Mouse (Mus musculus) brain, embryonic 14.5 days (tissue): Measurements from ENCODE around the gene Dusp9.

Experiments
- CTCF ChIP-seq: fragments of 200-500 bp; IDR thresholded peaks from 2 replicates; pipeline ENCODE4 v1.5.1; 2012; ENCODE audit warnings: inconsistent platforms, mild to moderate bottlenecking, moderate library complexity, borderline replicate concordance; ENCODE audit not compliant: insufficient read depth, insufficient read length; ENCODE audit errors: extremely low read depth
- POLR2A ChIP-seq: fragments of 200-500 bp; IDR thresholded peaks from 2 replicates; pipeline ENCODE4 v1.6.1; 2012; ENCODE audit warnings: mild to moderate bottlenecking, inconsistent platforms, borderline replicate concordance; ENCODE audit not compliant: poor library complexity, insufficient read depth, insufficient read length, severe bottlenecking; ENCODE audit errors: extremely low read depth

DNA sequence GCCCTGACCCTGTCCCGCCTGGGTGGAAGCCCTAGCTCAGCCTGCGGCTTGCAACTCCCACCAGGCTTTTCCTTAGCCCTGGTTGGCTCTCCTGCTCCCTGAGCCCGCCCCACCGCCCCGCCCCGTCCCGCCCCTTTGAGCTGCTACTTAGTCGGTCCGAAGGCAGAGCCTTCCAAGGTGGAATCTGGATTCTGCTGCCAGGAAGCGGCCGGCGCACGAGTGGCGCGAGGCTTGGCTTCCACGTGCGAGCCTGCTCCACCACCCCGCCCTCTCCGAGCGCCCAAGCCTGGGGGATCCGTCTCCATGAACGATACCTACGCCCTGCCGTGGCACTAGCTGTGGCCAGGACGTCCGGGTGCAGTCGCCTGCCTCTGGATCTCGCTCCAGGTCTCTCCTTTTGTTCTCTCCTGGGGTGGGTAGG, at the start of gene Dusp9:
- TF ChIP-seq POLR2A, result no peak
- no peak for TF ChIP-seq CTCF
